Mouse (Mus musculus): Measurements from ENCODE around the gene Psma1.

The Psma1 gene

GRCm38 (mm10) chr7:114276005-114276752 is at the start of gene Psma1:
TSS of gene Psma1 (minus strand) at chr7:114276118.
- peak; percentile 96 to 97 for DNase-seq (ENCODE audit: low spot score in 2 of 2)

DNA sequence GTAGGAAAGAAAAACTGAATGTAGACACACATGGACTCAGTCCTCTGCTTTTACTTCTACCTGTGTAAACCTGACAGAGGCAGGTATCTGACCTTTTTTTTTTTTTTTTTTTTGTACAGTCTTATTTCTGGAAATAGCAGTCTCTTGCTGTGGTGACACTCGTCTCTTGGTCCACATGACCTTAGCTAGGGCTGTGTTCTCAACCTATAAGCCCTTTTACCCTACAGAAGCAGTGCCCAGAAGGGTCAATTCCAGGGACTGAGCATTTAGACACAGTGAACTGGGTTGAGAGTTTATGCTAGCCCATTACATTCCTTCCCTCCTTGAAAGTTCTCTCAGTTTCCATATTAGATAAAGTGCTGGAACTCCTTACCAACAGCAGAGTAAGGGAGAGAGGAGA is 47.6 kb upstream of the Psma1 start:
- no peak for DNase-seq (ENCODE audit: low spot score in 2 of 2)

- DNase-seq (ENCODE audit: low spot score in 2 of 2): no peak
Measured at GRCm38 (mm10) chr7:114322531-114323441, 46.9 kb upstream of the Psma1 start.

GRCm38 (mm10) chr7:114321694-114322372 is 45.9 kb upstream of the Psma1 start:
- no peak for DNase-seq (ENCODE audit: low spot score in 2 of 2)

GRCm38 (mm10) chr7:114317896-114318295 is 42.0 kb upstream of the Psma1 start:
- DNase-seq (ENCODE audit: low spot score in 2 of 2): peak in 1 of 2 experiments; percentile 33

DNA sequence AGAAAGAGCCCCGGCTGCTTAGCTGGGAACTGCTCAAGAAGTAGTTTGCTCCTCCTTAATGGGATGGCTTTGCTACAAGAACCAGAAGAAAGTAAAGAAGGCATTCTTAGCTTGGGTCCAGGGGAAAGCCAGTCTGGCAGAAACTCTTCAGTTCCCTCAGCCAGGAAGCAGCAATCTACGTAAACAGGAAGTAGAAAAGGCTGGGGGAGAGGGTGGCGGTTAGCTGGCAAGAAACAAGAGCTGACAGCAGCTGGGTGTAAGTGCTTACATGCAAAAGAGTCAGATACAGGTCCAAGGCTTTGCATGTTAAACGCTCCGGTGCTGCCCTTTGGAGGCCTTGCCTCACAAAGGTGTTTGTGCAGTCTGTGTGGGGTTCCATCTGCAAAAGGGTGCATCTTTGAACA is 41.5 kb upstream of the Psma1 start:
- peak in 1 of 2 experiments; percentile 67 for DNase-seq (ENCODE audit: low spot score in 2 of 2)

DNA sequence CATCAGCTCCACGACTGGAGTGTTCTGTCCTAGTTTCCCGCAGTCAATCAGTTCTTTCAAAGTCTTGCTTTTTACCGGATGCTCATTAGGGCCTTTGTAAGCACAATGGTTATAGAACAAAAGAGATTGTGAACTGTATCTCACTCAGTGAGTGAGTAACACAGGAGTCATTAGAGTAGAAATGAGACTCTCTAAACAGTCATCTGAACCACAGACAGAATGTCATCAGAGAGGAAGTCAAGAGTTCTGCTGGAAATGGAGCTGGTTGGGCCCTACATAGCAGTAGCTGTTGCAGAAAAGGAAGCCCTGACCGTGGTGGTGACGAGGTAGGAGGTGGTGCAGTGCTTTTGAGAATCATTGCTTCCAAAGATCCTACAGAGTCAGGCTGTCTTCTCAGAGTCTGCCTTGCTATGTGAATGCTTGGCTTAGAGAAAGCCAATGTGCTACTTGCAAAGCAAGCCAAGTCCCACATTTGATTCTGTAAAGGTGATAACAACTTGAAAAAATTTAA is 40.5 kb upstream of the Psma1 start:
- peak in 1 of 2 experiments; percentile 44 for DNase-seq (ENCODE audit: low spot score in 2 of 2)

DNA sequence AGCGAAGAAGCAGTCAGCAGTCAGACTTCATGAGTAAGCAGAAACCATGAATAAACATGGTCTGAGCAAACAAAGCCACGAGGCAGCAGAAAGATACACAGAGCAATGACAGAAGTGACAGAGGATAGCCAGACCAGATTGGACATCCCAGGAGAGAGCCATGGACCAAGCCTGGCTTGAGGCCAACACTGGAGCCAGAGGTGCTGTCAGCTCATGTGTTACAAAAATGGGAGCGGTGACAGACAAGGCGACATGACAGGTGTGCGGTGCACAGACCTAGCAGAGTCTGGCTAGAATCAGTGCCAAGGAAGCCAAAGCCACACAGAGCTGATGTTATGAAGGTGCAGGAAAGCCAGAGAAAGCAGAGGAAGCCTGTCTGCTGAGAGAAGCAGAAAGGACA is 35.3 kb upstream of the Psma1 start:
- DNase-seq (ENCODE audit: low spot score in 2 of 2): no peak

GRCm38 (mm10) chr7:114309020-114309419 is 33.1 kb upstream of the Psma1 start:
- no peak for DNase-seq (ENCODE audit: low spot score in 2 of 2)

GRCm38 (mm10) chr7:114301293-114301782 is 25.4 kb upstream of the Psma1 start:
- peak in 1 of 2 experiments; percentile 38 for DNase-seq (ENCODE audit: low spot score in 2 of 2)

DNA sequence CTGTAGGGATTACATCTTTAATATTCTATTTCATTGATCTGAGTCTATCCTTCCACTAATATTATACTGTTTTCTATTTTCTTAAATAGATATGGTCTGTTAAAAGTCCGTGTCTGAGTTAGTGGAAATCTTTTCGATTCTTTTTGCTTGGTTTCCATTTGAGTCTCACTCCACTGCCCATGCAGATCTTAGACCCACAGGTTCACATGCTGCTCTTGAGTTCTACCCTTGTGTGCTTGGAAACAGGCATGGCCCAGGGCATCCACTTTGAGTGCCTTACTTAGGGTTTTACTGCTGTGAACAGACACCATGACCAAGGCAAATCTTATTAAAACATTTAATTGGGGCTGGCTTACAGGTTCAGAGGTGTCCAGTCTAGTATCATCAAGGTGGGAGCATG is 24.9 kb upstream of the Psma1 start:
- DNase-seq (ENCODE audit: low spot score in 2 of 2): no peak

GRCm38 (mm10) chr7:114299247-114299646 is 23.3 kb upstream of the Psma1 start:
- DNase-seq (ENCODE audit: low spot score in 2 of 2): no peak

DNA sequence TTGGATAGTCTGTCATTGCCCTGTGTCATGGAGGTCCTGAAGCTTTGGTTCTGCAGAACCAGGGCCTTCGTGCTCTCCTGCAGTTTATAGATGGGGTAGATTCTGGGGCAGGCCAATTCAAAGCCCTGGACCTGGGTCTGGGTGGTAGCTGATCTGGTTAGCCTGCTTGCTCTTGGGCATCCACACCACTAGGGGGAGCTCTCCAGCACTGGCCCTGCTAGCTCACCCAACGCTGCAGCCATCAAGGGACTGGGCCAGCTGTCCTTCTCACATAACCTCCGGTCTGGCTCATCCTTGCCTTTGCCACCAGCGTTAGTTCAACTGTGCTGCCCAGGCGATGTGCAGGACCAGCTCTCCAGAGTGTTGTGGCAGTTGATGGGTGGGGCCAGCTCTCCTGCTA is 18.8 kb upstream of the Psma1 start:
- peak in 1 of 2 experiments; percentile 41 for DNase-seq (ENCODE audit: low spot score in 2 of 2)

GRCm38 (mm10) chr7:114293903-114294302 is 18.0 kb upstream of the Psma1 start:
- no peak for DNase-seq (ENCODE audit: low spot score in 2 of 2)

DNA sequence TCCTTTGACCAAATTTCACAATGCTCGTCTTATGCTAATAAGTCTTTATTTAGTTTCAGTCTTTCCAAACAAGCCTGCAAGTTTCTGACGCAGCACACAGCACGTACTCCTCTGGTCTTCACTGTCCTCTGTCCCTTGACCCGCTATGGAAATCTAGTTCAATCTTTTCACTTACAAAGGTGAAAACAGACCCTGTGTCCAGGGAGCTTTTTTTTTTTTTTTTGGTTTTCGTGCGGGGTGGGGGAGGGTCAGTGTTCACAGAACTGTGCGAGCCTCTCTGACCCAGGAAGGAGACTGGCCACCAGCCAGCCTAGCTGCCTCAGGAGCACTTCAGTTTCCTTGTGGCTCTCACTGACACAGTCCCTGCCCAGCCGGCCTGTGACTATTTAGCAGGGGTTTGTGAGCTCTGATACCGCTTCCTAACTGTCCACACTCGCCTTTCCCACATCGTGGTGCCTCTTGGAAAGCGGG is 16.6 kb upstream of the Psma1 start:
- peak in 1 of 2 experiments; percentile 60 for DNase-seq (ENCODE audit: low spot score in 2 of 2)

- peak in 1 of 2 experiments; percentile 51 for DNase-seq (ENCODE audit: low spot score in 2 of 2)
Measured at GRCm38 (mm10) chr7:114291461-114292335, 15.8 kb upstream of the Psma1 start.

GRCm38 (mm10) chr7:114290078-114290506 is 14.2 kb upstream of the Psma1 start:
- no peak for DNase-seq (ENCODE audit: low spot score in 2 of 2)

DNA sequence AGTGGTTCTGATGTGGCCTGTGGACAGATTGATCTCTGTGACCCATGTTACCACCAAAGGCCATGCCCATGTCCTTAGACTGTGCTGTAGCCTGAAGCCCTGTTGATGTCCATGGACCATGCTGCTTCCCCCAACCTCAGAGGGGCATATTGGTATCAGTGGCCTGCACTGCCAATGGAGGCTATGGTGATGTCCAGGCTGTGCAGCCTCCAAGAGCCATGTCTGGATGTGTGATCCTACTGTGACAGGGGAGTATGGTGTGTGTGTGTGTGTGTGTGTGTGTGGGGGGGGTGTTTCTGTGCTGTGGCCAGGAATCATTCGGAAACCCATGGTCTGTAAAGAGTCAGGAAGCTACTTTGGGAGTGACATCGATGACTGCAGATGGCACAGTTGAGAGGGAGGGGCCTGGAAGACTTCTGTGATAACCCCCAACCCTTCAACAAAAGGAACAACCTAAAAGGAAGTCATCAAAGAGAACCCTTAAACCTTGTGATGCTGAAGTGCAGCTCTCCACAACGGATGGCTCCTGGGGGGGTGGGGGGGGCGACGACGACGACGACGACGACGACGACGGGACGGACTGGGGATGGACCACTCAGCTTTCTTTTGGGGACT is 8.5 kb upstream of the Psma1 start:
- DNase-seq (ENCODE audit: low spot score in 2 of 2): no peak

DNA sequence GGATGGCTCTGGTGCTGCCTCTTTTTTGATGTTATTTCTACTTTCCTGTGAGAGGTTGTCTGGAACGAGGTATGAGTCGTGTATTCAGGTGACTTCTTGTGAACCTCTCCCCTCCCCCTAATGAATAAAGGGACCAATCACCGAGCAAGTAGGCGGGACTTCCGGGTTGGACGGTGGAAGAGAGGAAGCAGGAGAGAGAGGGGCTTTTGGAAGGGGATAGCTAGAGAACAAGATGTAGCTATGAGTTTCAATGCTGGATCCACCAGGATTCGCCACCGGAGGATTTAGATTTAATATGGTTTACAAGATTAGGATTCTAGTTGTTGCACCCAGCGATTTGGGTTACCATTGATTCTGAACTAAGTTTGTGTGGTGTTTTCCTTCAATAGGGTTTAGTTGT is 7.1 kb upstream of the Psma1 start:
- DNase-seq (ENCODE audit: low spot score in 2 of 2): no peak

DNA sequence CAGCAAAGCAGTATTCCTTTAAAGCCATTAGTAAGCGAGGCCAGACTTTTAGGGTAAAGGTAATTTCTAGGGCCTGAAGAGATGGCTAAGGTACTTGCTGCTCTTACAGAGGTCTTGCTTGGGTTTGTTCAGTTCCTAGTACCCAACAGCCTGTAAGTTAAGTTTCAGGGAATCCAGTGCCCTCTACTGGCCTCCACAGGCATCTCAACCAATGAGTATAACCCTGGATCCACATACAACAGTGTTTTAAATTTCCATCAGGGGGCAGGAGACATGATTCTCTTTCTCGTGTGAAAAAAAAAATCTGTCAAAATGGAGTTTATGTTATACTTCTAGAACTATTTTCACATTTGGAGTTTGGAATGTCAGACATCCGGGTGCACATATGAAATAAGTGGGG is 5.8 kb upstream of the Psma1 start:
- peak in 1 of 2 experiments; percentile 67 for DNase-seq (ENCODE audit: low spot score in 2 of 2)
